Mouse (Mus musculus) midbrain, embryonic 16.5 days (tissue): ENCODE results near the gene Tns4. TPM values are rescaled to one million over a fixed set of nuclear protein-coding genes. Genes with fewer than 3 reads are reported as not detected.

Experiments used
- ATAC-seq: fragments of 200-750 bp; cut with Nextera tagmentation; 2 replicates; pipeline ENCODE4 v1.8.0; 2017; ENCODE audit warnings: moderate TSS enrichment
- H3K27ac ChIP-seq: fragments of 300-500 bp; sonication (generic); 2 replicates; pipeline ENCODE4 v1.5.1; 2014; ENCODE audit warnings: mild to moderate bottlenecking, low read length, mixed read lengths
- H3K27me3 ChIP-seq: fragments of 300-500 bp; sonication (generic); 2 replicates; pipeline ENCODE4 v1.6.1; 2014; ENCODE audit warnings: low read depth, low read length, mixed read lengths; ENCODE audit not compliant: control insufficient read depth, insufficient read depth
- H3K36me3 ChIP-seq: fragments of 300-500 bp; sonication (generic); 2 replicates; pipeline ENCODE4 v1.6.1; 2014; ENCODE audit warnings: mild to moderate bottlenecking, low read length, moderate library complexity, mixed read lengths; ENCODE audit not compliant: control insufficient read depth, insufficient read depth
- H3K4me1 ChIP-seq: fragments of 300-500 bp; sonication (generic); 2 replicates; pipeline ENCODE4 v1.6.1; 2014; ENCODE audit warnings: mild to moderate bottlenecking, low read length, mixed read lengths; ENCODE audit not compliant: control insufficient read depth, insufficient read depth
- H3K4me2 ChIP-seq: fragments of 300-500 bp; sonication (generic); 2 replicates; pipeline ENCODE4 v1.6.1; 2014; ENCODE audit warnings: mild to moderate bottlenecking, low read length, mixed read lengths
- H3K4me3 ChIP-seq: fragments of 300-500 bp; sonication (generic); 2 replicates; pipeline ENCODE4 v1.5.1; 2014; ENCODE audit warnings: low read depth, mild to moderate bottlenecking, low read length, moderate library complexity, mixed read lengths
- H3K9ac ChIP-seq: fragments of 300-500 bp; sonication (generic); 2 replicates; pipeline ENCODE4 v1.6.1; 2014; ENCODE audit warnings: low read depth, low read length, mixed read lengths
- H3K9me3 ChIP-seq: fragments of 300-500 bp; sonication (generic); replicated peaks from 2 replicates; pipeline ENCODE4 v1.6.1; 2014; ENCODE audit warnings: mild to moderate bottlenecking, low read length, mixed read lengths; ENCODE audit not compliant: control insufficient read depth, poor library complexity, severe bottlenecking
- WGBS: fragments of 180-500 bp; shearing (Covaris S2); extraction: QIAGEN DNeasy Blood & Tissue Kit; methylation state at CpG from one replicate; pipeline ENCODE4 v1.1.7; 2014; 5-methylcytosine and 5-hydroxymethylcytosine counted together
- polyA plus RNA-seq: library from polyadenylated mRNA; unstranded; fragments of >200 nt; fragmentation: Nextera tagmentation; extraction: Ambion mirVana; gene quantifications from 2 replicates; pipeline ENCODE4 v1.2.1, GENCODE M21; 2015

Tns4 gene
- polyA plus RNA-seq, 1 experiment from 2014 or later: 0.09 TPM

GRCm38 (mm10) chr11:99110370-99111110 lies 21.4 kb upstream of the Tns4 start:
- H3K27ac ChIP-seq: no peak overlapping the region
- no peak overlapping the region for H3K4me2 ChIP-seq
- no peak overlapping the region for H3K4me3 ChIP-seq
- H3K4me1 ChIP-seq: peaks cover 8% of the 10 kb centered on the region
- WGBS: 85% methylated on average over 15 of the region's 15 CpGs
- H3K36me3 ChIP-seq: no peaks in the 10 kb centered on the region
- H3K27me3 ChIP-seq: no peaks in the 10 kb centered on the region
- ATAC-seq: no peak
- H3K9ac ChIP-seq: no peak overlapping the region
- H3K9me3 ChIP-seq: no peaks in the 10 kb centered on the region

- no peak overlapping the region for H3K27ac ChIP-seq
- no peak overlapping the region for H3K4me3 ChIP-seq
- peaks cover 8% of the 10 kb centered on the region for H3K4me1 ChIP-seq
- H3K27me3 ChIP-seq: no peaks in the 10 kb centered on the region
- no peaks in the 10 kb centered on the region for H3K9me3 ChIP-seq
- 65% methylated on average over 3 of the region's 3 CpGs for WGBS
- no peak for ATAC-seq
- no peaks in the 10 kb centered on the region for H3K36me3 ChIP-seq
- H3K4me2 ChIP-seq: no peak overlapping the region
- H3K9ac ChIP-seq: no peak overlapping the region
Measured at GRCm38 (mm10) chr11:99108296-99108695, 19.2 kb upstream of the Tns4 start.

DNA sequence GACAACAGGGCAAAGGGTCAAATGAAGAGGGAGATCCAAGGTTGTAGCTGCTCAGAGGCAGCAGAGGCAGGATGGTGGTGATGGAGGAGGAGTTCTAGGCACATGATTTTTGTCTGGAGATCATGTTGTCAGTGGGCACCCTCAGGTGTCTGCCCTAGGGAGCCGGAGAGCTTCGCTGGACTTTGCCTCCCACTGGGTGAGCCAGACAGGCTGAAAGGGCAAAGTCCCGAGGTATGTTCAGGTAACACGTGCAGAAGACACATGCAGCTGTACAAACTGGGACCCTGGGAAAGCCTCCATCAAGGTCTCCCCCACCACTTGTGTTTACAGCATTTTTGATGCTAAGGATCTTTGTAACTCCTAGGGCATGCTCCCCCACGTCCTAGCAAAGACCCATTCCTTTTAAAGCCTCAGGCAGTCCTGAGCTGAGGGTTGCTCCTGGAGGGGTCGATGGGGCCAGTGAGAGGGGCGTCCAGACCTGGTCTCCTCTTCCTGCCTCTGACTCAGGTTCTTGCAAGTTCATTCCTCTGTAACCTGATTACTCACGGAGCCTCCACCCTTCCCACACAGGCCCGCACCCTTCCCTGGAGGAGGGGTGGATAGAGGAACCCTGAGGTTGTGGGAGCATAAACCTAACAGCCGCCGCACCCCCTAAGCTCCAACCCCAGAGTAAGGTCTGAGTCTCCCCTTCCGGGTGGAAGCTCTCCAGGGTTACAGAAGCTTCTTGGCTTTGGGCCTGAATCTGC lies 17.0 kb upstream of the Tns4 start:
- Histone ChIP-seq H3K27me3 (no peaks in the 10 kb centered on the region), H3K4me1 (no peaks in the 10 kb centered on the region), H3K36me3 (no peaks in the 10 kb centered on the region), H3K4me2 (no peak overlapping the region), H3K4me3 (no peak overlapping the region), H3K27ac (no peak overlapping the region), H3K9ac (no peak overlapping the region), H3K9me3 (no peaks in the 10 kb centered on the region)
- 71% methylated on average over 12 of the region's 12 CpGs for WGBS
- ATAC-seq: no peak

- Histone ChIP-seq H3K4me3 (no peak overlapping the region), H3K27me3 (no peaks in the 10 kb centered on the region), H3K4me1 (no peaks in the 10 kb centered on the region), H3K4me2 (no peak overlapping the region), H3K36me3 (no peaks in the 10 kb centered on the region), H3K9ac (no peak overlapping the region), H3K9me3 (no peaks in the 10 kb centered on the region), H3K27ac (no peak overlapping the region)
- ATAC-seq: no peak
- WGBS: 87% methylated on average over 9 of the region's 9 CpGs
Measured at GRCm38 (mm10) chr11:99104609-99105410, 15.7 kb upstream of the Tns4 start.

GRCm38 (mm10) chr11:99102575-99103270 lies 13.6 kb upstream of the Tns4 start:
- H3K4me3 ChIP-seq: no peak overlapping the region
- no peaks in the 10 kb centered on the region for H3K27me3 ChIP-seq
- H3K9me3 ChIP-seq: no peaks in the 10 kb centered on the region
- no peak overlapping the region for H3K27ac ChIP-seq
- H3K4me1 ChIP-seq: no peaks in the 10 kb centered on the region
- WGBS: 84% methylated on average over 9 of the region's 9 CpGs
- H3K9ac ChIP-seq: no peak overlapping the region
- no peaks in the 10 kb centered on the region for H3K36me3 ChIP-seq
- ATAC-seq: no peak
- no peak overlapping the region for H3K4me2 ChIP-seq

DNA sequence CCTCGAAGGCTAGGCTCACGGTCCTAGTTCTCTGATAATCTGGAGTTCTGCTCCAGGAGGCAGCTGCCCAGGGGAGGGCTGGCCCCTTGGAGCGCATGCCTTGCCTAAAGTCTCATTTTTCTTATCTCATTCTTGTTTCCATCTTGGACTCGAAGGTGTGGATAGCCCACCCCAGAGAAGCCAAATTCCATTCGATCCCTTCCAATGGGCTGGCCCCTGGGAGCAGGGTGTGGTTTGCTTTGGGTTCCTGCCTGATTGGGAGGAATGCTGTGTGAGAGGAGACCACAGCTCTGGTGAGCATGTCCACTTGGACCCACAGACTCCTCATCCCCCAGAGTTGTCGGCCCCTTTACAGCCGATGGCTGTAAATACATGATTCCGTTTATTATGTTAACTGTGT lies 12.6 kb upstream of the Tns4 start:
- WGBS: 89% methylated on average over 8 of the region's 8 CpGs
- Histone ChIP-seq H3K27ac (no peak overlapping the region), H3K36me3 (no peaks in the 10 kb centered on the region), H3K9ac (no peak overlapping the region), H3K4me2 (no peak overlapping the region), H3K9me3 (no peaks in the 10 kb centered on the region), H3K4me1 (no peaks in the 10 kb centered on the region), H3K4me3 (no peak overlapping the region), H3K27me3 (no peaks in the 10 kb centered on the region)
- ATAC-seq: no peak

GRCm38 (mm10) chr11:99100215-99100614 lies 11.1 kb upstream of the Tns4 start:
- H3K4me3 ChIP-seq: no peak overlapping the region
- 85% methylated on average over 5 of the region's 5 CpGs for WGBS
- H3K4me2 ChIP-seq: no peak overlapping the region
- H3K9me3 ChIP-seq: no peaks in the 10 kb centered on the region
- no peaks in the 10 kb centered on the region for H3K4me1 ChIP-seq
- H3K9ac ChIP-seq: no peak overlapping the region
- no peaks in the 10 kb centered on the region for H3K27me3 ChIP-seq
- no peaks in the 10 kb centered on the region for H3K36me3 ChIP-seq
- no peak overlapping the region for H3K27ac ChIP-seq
- ATAC-seq: no peak

- Histone ChIP-seq H3K9ac (no peak overlapping the region), H3K36me3 (no peaks in the 10 kb centered on the region), H3K27ac (no peak overlapping the region), H3K4me2 (no peak overlapping the region), H3K27me3 (no peaks in the 10 kb centered on the region), H3K9me3 (no peaks in the 10 kb centered on the region), H3K4me1 (no peaks in the 10 kb centered on the region), H3K4me3 (no peak overlapping the region)
- no peak for ATAC-seq
- 75% methylated on average over 7 of the region's 7 CpGs for WGBS
Measured at GRCm38 (mm10) chr11:99099516-99099915, 10.4 kb upstream of the Tns4 start.
